12 mouse cellular contexts compared by ENCODE assay signal in the genomic region with DNA sequence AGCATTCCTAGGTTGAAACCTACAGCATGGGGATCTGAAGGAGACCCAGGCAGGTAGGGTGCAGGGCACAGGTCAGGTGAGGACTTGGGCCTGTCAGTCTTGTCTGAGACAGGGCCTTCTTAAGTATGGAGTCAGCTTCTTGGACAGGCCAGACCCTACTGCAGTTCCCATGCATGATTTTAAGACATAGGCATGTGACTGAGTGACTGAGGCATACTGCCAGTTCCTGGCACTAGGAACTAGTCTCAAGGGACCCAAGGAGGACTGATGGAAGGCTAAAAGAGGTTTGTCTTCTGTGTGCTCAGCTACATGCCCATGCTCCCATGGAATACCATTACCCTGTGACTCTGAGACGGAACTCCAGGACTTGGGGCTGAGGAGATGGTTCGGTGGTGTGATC. TPM values are rescaled to one million over a fixed set of nuclear protein-coding genes. Genes with fewer than 3 reads are reported as not detected.
A peak's percentile ranks its signal among the peaks of the same experiment; 100 is the strongest.
DNase-seq lines count a peak whose midpoint lies in the region; ATAC-seq lines count a peak whose summit lies in the region.
"Had no signal": no experiment of that assay in that cellular context is flagged by ENCODE, and none has a peak within 500 bp of the region (broad histone marks: within the 10 kb centered on the region; RNA-seq: fewer than 3 reads in every experiment).

No protein-coding gene starts in this region.

- 92% methylated on average over 2 of the region's 2 CpGs for WGBS in hindbrain, embryonic 10.5 days
- WGBS in hindbrain, embryonic 16.5 days = 87% methylated on average over 2 of the region's 2 CpGs
- 87% methylated on average over 2 of the region's 2 CpGs for WGBS in forebrain, embryonic 16.5 days

- no peaks in the 10 kb centered on the region for H3K36me3 ChIP-seq in hindbrain, embryonic 10.5 days
- no peaks in the 10 kb centered on the region for H3K36me3 ChIP-seq in hindbrain, embryonic 16.5 days (ENCODE audit: control insufficient read depth, insufficient read depth, low read length)
- H3K36me3 ChIP-seq in forebrain, embryonic 16.5 days (ENCODE audit: control insufficient read depth, insufficient read depth) = no peaks in the 10 kb centered on the region
- H3K36me3 ChIP-seq: midbrain, embryonic 13.5 days had no signal

- H3K4me2 ChIP-seq in hindbrain, embryonic 16.5 days (ENCODE audit: low read length) = no peak overlapping the region
- no peak overlapping the region for H3K4me2 ChIP-seq in forebrain, embryonic 16.5 days (ENCODE audit: low read length)
- H3K4me2 ChIP-seq: midbrain, embryonic 13.5 days had no signal

- DNase-seq in hindbrain, embryonic 10.5 days (ENCODE audit: low spot score) = no peak
- peak; percentile 58 for DNase-seq in 3T3-L1 (ENCODE audit: low read depth, low spot score)
- peak; percentile 45 for DNase-seq in NIH3T3 (ENCODE audit: low read depth)
- DNase-seq in left cerebral cortex, adult 9 months (ENCODE audit: low spot score in 2 of 2) = no peak
- no peak for DNase-seq in yolk sac, embryonic 10.5 days (ENCODE audit: low spot score)
- DNase-seq: cerebellum, postnatal 25 days; kidney, adult 11 months; thymus, postnatal 4 days had no signal

- no peak overlapping the region for H3K4me3 ChIP-seq in hindbrain, embryonic 10.5 days
- H3K4me3 ChIP-seq in hindbrain, embryonic 16.5 days (ENCODE audit: low read length) = no peak overlapping the region
- no peak overlapping the region for H3K4me3 ChIP-seq in forebrain, embryonic 16.5 days (replicated peaks; ENCODE audit: low read length)
- H3K4me3 ChIP-seq: midbrain, embryonic 13.5 days had no signal

- no peaks in the 10 kb centered on the region for H3K9me3 ChIP-seq in hindbrain, embryonic 10.5 days
- no peaks in the 10 kb centered on the region for H3K9me3 ChIP-seq in hindbrain, embryonic 16.5 days (ENCODE audit: control insufficient read depth, low read length)
- H3K9me3 ChIP-seq in forebrain, embryonic 16.5 days (ENCODE audit: control insufficient read depth, low read length) = no peaks in the 10 kb centered on the region
- H3K9me3 ChIP-seq: midbrain, embryonic 13.5 days had no signal

- peak overlapping the region; percentile 78 for H3K27ac ChIP-seq in hindbrain, embryonic 10.5 days
- no peak overlapping the region for H3K27ac ChIP-seq in hindbrain, embryonic 16.5 days (ENCODE audit: low read depth, low read length)
- peak overlapping the region; percentile 78 for H3K27ac ChIP-seq in forebrain, embryonic 16.5 days (ENCODE audit: low read length)
- H3K27ac ChIP-seq: liver, embryonic 14.5 days had no signal

- peaks cover 34% of the 10 kb centered on the region for H3K27me3 ChIP-seq in hindbrain, embryonic 10.5 days (ENCODE audit: insufficient read depth, poor library complexity, severe bottlenecking)
- peaks cover 15% of the 10 kb centered on the region for H3K27me3 ChIP-seq in hindbrain, embryonic 16.5 days (replicated peaks; ENCODE audit: control insufficient read depth, insufficient read depth, low read length)
- H3K27me3 ChIP-seq in forebrain, embryonic 16.5 days (replicated peaks; ENCODE audit: control insufficient read depth, insufficient read depth, low read length) = peaks cover 8% of the 10 kb centered on the region; the same call in 1 of the 2 replicates

- peaks cover 59% of the 10 kb centered on the region for H3K4me1 ChIP-seq in hindbrain, embryonic 10.5 days (replicated peaks)
- H3K4me1 ChIP-seq in hindbrain, embryonic 16.5 days (ENCODE audit: control insufficient read depth, insufficient read depth, low read depth, low read length) = peaks cover 28% of the 10 kb centered on the region
- H3K4me1 ChIP-seq in forebrain, embryonic 16.5 days (replicated peaks; ENCODE audit: control insufficient read depth, insufficient read depth, low read length) = peaks cover 40% of the 10 kb centered on the region

- no peak overlapping the region for H3K9ac ChIP-seq in hindbrain, embryonic 16.5 days (ENCODE audit: low read depth, low read length)
- H3K9ac ChIP-seq in forebrain, embryonic 16.5 days (replicated peaks; ENCODE audit: low read depth, low read length) = no peak overlapping the region
- H3K9ac ChIP-seq: liver, embryonic 14.5 days; midbrain, embryonic 13.5 days had no signal

- ATAC-seq in hindbrain, embryonic 16.5 days = no peak
- no peak for ATAC-seq in forebrain, embryonic 16.5 days
- ATAC-seq: midbrain, embryonic 13.5 days had no signal

RNA-seq across cellular contexts. Expression of gene Loxl1, which starts 2.9 kb away (rescaled TPM):
- 9.9 and 14.5 TPM in 2 replicates for polyA plus RNA-seq in hindbrain, embryonic 10.5 days (2016; fragmentation: Nextera tagmentation; extraction: Ambion mirVana)
- 7.4 and 10.2 TPM in 2 replicates for polyA plus RNA-seq in hindbrain, embryonic 16.5 days (2015; fragmentation: Nextera tagmentation; extraction: Ambion mirVana)
- polyA plus RNA-seq in forebrain, embryonic 16.5 days (2015; fragmentation: Nextera tagmentation; extraction: Ambion mirVana) = 11.5 and 14.7 TPM in 2 replicates

RNA-seq across cellular contexts. Expression of gene Tbc1d21, which starts 54.4 kb away (rescaled TPM):
- not detected in 2 replicates for polyA plus RNA-seq in hindbrain, embryonic 10.5 days (2016; fragmentation: Nextera tagmentation; extraction: Ambion mirVana)
- not detected in 2 replicates for polyA plus RNA-seq in hindbrain, embryonic 16.5 days (2015; fragmentation: Nextera tagmentation; extraction: Ambion mirVana)
- polyA plus RNA-seq in forebrain, embryonic 16.5 days (2015; fragmentation: Nextera tagmentation; extraction: Ambion mirVana) = not detected in 2 replicates
- polyA plus RNA-seq: liver, embryonic 14.5 days; midbrain, embryonic 13.5 days had no signal

Comparison
In these comparisons a context has a peak if more than half of its experiments do, and no peak if none do; other contexts are left out.
1. DNase-seq: peak in 3T3-L1 (single experiment) and NIH3T3 (single experiment); none in hindbrain, embryonic 10.5 days (single experiment), left cerebral cortex, adult 9 months (0 of 2) and yolk sac, embryonic 10.5 days (single experiment).